Mouse (Mus musculus) T-helper 17 cell (primary cell): Measurements from ENCODE around the gene Carf.
"Not testable (repeated sequence)": the region's sequence is repeated elsewhere in the genome, so short reads cannot be mapped to it uniquely, and the experiment has no call there.

ENCODE experiments used
- in situ Hi-C, 2 experiments: fragments of 300-600 bp; cut with MboI, MseI; formaldehyde crosslinking; loops; 1 replicate in 1 of 2; 2 replicates in 1 of 2; pipeline ENCODE4 v1.15.1; 2025; ENCODE audit warnings: high pct_unique_total_duplicates in 2 of 2

The Carf gene

DNA sequence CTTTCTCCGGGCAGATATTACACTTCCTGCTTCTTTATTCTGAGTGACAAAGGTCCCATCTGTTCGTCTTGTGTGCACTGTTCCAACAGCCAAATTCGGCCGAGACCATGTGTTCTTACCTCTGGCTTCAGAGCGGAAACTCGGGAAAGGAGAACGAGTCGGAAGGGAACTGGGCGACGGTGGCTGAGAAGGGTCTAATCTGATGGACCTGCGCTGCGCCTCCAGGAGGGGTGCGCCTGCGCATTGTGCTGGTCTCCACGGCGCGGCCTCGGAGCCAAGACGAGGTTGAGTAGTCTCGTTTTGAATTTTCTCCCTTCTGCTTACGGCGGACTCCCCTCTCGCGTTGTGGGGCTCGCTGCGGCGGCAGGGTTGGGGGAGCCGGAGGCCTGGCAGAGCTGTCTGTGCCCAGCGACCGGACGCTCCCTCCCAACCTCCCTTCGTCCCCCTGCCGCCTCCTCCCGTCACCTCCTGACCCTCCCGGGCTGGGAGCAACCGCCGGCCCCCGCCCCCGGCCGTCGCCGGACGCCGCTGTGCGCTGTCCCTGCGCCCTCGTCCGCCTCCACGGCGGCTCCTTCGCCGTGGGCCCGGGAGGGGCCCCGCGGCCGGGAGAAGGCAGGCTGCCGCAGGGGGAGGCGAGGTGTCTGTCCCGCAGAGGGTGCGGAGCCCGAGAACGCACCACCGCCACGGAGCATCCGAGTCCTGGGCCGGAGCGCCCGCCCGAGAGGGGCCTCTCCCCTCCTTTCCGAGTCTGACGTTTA is at the start of gene Carf, which contains the start of gene Wdr12:
Gene Carf, plus strand, starts transcription at position 224 of the 758 bp plus-strand sequence.
Gene Wdr12, minus strand, starts transcription at position 622 of the 758 bp plus-strand sequence.
- in situ Hi-C loops = no loop called here

GRCm38 (mm10) chr1:60054659-60055058 is 43.4 kb upstream of the Carf start:
- in situ Hi-C loops = no loop called here

DNA sequence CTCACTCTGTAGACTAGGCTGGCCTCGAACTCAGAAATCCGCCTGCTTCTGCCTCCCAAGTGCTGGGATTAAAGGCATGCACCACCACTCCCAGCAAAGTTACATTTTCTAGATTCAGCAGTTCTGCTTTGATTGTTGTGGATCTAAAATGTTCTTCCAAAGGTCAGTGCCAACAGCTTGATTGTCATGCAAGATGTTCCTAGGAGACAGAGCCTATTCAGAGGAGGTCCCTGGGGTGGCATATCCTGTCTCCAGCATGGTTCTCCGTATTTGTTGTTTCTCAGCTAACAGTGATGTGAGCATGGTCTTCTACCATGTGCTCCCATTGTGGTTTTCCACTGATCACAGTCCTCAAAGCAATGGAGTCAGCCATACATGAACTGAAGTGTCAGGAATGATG is 41.7 kb upstream of the Carf start:
- in situ Hi-C loops = no loop called here

DNA sequence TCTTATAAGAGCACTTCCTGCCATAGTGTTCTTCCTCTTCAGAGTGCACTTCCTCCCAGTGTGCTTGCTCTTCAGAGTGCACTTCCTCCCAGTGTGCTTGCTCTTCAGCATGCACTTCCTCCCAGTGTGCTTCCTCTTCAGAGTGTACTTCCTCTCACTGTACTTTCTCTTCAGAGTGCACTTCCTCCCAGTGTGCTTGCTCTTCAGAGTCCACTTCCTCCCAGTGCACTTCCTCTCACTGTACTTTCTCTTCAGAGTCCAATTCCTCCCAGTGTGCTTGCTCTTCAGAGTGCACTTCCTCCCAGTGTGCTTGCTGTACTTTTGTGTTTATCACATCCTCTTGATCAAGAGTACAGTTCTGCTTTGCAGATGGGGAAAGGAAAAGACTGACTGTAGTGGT is 27.3 kb upstream of the Carf start:
- in situ Hi-C loops = not testable (repeated sequence)

GRCm38 (mm10) chr1:60074935-60075334 is 23.1 kb upstream of the Carf start:
- in situ Hi-C loops = no loop called here

- in situ Hi-C loops = no loop called here
Measured at GRCm38 (mm10) chr1:60075590-60075989, 22.5 kb upstream of the Carf start.

GRCm38 (mm10) chr1:60076411-60076810 is 21.6 kb upstream of the Carf start:
- in situ Hi-C loops = no loop called here

- in situ Hi-C loops = no loop called here
Measured at GRCm38 (mm10) chr1:60096572-60097276, 1.3 kb upstream of the Carf start.

- in situ Hi-C loops = no loop called here
Measured at GRCm38 (mm10) chr1:60097277-60098023, 597 bp upstream of the Carf start.

GRCm38 (mm10) chr1:60098839-60099238 is 792 bp downstream of the Carf start:
- in situ Hi-C loops = no loop called here

GRCm38 (mm10) chr1:60104582-60104981 is 6.5 kb downstream of the Carf start:
- in situ Hi-C loops = no loop called here

DNA sequence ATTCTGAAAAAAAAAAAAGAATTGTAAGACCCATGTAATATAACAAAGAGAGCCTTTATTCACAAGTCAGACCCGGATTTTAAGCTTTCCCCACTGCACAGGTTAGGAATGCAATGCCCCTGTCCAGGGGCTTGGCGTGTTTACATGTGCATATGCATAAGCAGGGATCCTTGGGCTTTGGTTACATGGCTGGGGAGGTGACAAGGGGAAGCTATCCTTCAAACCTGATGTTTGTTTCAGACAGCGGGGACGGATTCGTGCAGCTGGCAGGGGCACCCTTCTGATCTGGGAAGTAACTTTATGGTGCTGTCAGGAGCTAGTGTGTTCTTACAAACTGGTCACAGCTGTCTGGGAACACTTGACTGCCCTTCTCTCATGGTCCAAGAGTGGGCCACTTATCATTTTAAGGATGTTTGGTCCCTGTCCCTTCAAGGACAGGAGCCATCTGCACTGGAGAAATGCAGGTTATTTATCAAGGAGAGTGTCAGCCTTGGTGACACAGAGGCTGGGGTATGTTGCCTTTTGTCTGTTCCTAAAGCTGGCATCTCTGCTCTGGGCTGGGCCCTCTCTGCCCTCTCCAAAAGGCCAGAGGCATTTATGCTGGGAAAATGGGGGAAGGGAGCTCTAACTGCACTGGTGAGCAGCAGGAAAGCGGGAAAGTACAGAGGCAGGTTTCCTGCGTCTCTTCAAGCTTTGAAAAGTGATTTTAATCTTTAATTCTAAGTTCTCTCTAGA is 19.8 kb downstream of the Carf start:
- in situ Hi-C loops = no loop called here

- in situ Hi-C loops = loop anchor here in 1 of 2 experiments (25.0 kb wide), 1 partner anchor 1200 kb away; no protein-coding TSS in a partner anchor
Measured at GRCm38 (mm10) chr1:60137346-60137745, 39.3 kb downstream of the Carf start.

GRCm38 (mm10) chr1:60152700-60153099 is 54.7 kb downstream of the Carf start:
- in situ Hi-C loops = no loop called here

DNA sequence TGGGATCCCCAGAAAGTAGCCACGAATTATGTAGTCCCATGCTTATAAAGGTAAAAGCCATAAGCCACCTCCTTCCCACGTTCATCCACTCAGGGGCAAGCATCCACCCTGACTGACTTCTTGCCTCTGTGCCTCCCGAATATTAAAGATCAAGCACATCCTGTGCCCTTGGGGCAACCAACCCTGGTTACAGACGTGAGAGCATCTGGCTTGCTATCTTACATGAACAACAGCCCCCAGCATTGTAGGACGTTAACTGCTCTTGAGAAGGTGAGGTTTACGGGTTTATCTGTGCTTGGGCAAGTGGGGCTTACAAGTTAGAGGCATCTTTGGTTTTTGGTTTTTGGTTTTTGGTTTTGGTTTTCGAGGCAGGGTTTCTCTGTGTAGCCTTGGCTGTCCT is 58.6 kb downstream of the Carf start:
- in situ Hi-C loops = no loop called here

- in situ Hi-C loops = no loop called here
Measured at GRCm38 (mm10) chr1:60158411-60158810, 60.4 kb downstream of the Carf start.

DNA sequence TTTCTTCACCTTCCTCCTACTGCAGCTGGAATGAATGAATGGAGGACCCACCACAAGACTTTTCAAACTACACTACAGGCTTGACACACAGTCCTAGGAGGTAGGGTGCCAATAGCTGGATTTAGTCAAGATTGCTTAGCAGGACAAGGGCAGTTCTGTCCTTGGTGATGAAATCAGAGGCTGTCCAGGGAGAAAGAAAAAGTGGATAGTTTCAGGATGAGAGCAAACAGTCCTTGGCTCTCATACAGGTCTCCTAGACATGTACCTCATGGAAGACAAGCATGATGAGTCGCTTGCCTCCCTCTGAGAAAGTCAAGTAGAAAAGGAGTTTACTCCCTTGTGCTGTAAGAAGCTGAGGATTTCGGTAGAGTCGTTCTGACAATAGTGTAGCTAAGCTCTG is 65.6 kb downstream of the Carf start:
- in situ Hi-C loops = loop anchor here in 1 of 2 experiments (10.0 kb wide), 1 partner anchor 701 kb away; no protein-coding TSS in a partner anchor

DNA sequence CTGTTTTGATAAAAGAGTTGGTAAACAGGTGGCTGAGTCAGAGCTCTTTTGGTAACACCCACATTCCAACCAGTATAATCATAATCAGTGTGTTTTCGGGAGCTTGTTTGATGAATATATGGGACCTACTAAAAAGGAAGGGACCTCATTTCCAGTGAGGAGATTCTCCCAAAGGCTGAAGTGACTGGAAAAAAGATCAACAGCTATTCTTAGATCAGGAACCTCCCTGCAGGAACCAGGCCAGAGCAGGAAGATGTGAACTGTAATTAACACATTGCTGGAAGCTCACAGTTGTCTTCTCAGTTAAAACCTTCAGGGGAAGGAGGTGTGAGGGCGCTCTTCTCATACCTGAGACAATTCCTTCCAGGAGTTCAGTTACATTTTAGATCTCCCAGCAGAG is 71.6 kb downstream of the Carf start:
- in situ Hi-C loops = loop anchor here (5.0 to 10.0 kb wide), 2 partner anchors 93 to 695 kb away; no protein-coding TSS in a partner anchor

DNA sequence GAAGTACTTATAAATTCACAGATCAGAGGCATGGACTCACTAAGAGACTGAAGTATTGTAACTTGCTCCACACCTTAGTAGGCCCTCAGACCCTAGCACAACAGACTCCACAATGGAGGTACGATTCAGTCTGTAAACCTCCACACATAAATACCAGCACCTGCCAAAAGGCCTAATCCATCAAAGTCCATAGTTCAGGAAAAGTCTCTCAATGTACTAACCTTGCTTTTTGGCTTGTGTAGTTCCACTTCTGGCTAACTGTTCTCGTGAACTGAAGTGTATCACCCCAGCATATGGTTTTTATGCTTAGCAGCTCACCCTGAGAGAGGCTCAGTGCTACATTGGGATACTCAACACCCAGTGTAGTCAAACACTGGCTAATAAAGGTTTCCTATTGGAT is 72.2 kb downstream of the Carf start:
- in situ Hi-C loops = no loop called here

DNA sequence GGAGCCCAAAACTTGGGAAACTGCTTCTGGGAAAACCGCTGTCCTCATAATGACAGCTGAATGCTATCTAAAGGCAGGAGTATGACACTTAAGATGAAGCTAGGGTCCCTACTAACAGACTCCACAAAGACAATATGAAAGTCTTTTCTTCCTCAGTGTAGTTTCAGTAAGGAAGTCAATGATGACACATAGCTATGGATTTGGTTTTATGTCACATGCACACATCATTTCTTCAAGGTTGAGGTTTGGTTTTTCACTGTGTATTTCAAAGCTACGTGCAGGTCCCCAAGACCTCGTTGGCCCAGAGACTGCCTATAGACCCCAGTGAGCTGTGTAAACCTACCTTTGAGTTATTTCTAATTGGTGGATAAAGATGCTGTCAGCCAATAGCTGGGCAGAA is 75.1 kb downstream of the Carf start:
- in situ Hi-C loops = no loop called here

DNA sequence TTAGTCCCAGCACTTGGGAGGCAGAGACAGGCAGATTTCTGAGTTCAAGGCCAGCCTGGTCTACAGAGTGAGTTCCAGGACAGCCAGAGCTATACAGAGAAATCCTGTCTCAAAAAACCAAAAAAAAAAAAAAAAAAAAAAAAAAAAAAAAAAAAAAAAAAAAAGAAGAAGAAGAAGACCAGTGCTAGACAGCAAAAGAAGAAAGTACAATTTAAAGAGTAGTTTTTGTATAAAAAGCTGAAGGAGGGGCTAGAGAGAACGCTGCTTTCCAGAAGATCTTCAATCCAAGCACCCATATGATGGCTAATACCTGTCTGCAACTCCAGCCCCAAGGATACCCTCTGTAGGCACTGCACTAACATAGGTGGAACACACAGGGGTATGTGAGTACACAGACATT is 79.8 kb downstream of the Carf start:
- in situ Hi-C loops = not testable (repeated sequence)
